Mouse (Mus musculus): ENCODE measurements at regions not wholly inside any gene's neighbourhood (a gene's known extent, or its start where the extent isn't known, plus 50 kb on each side); places are given as distances from the start of the nearest gene placed in this dataset.
"Not testable (repeated sequence)": the region's sequence is repeated elsewhere in the genome, so short reads cannot be mapped to it uniquely, and the experiment has no call there.

GRCm38 (mm10) chr5:109842186-109842978 is 80.8 kb upstream of the Gm15446 start:
- WGBS = 87% methylated on average over 7 of the region's 7 CpGs
- not testable (repeated sequence) for ATAC-seq (replicated peaks; ENCODE audit: low FRiP score, low TSS enrichment, low read depth); H3K4me3 ChIP-seq (ENCODE audit: low read depth, low read length)

GRCm38 (mm10) chr5:109844236-109844635 is 79.0 kb upstream of the Gm15446 start:
- H3K4me1 ChIP-seq (replicated peaks; ENCODE audit: control insufficient read depth, insufficient read depth, low read length); DNase-seq (ENCODE audit: low spot score); H3K27me3 ChIP-seq (replicated peaks; ENCODE audit: control insufficient read depth, insufficient read depth, low read length); H3K9me3 ChIP-seq (ENCODE audit: control insufficient read depth, low read length); H3K36me3 ChIP-seq (ENCODE audit: control insufficient read depth, insufficient read depth, low read length); H3K27ac ChIP-seq (ENCODE audit: low read depth); ATAC-seq (replicated peaks; ENCODE audit: low FRiP score, low TSS enrichment, low read depth): not testable (repeated sequence)
- WGBS = 81% methylated on average over 2 of the region's 2 CpGs
- Histone ChIP-seq H3K9ac (ENCODE audit: low read length) (peak overlapping the region; percentile 49; the same call in 1 of the 2 replicates), H3K4me2 (ENCODE audit: low read length) (peak overlapping the region; percentile 50), H3K4me3 (ENCODE audit: low read depth, low read length) (peak overlapping the region; percentile 47)

More at GRCm38 (mm10) chr5:109842186-109842978, 80.8 kb upstream of the Gm15446 start:
- H3K4me1 ChIP-seq (replicated peaks; ENCODE audit: control insufficient read depth, insufficient read depth, low read length); H3K4me2 ChIP-seq (ENCODE audit: low read length); H3K27me3 ChIP-seq (replicated peaks; ENCODE audit: control insufficient read depth, insufficient read depth, low read length); H3K9ac ChIP-seq (ENCODE audit: low read length); H3K36me3 ChIP-seq (ENCODE audit: control insufficient read depth, insufficient read depth, low read length); DNase-seq (ENCODE audit: low spot score); H3K9me3 ChIP-seq (ENCODE audit: control insufficient read depth, low read length); H3K27ac ChIP-seq (ENCODE audit: low read depth): not testable (repeated sequence)

GRCm38 (mm10) chr5:109844753-109845186 is 78.4 kb upstream of the Gm15446 start:
- Histone ChIP-seq H3K9me3 (ENCODE audit: control insufficient read depth, low read length) (no peaks in the 10 kb centered on the region), H3K9ac (ENCODE audit: low read length) (peak overlapping the region; percentile 49), H3K4me1 (replicated peaks; ENCODE audit: control insufficient read depth, insufficient read depth, low read length) (no peaks in the 10 kb centered on the region), H3K4me2 (ENCODE audit: low read length) (peak overlapping the region; percentile 50), H3K36me3 (ENCODE audit: control insufficient read depth, insufficient read depth, low read length) (no peaks in the 10 kb centered on the region), H3K27me3 (replicated peaks; ENCODE audit: control insufficient read depth, insufficient read depth, low read length) (no peaks in the 10 kb centered on the region), H3K27ac (ENCODE audit: low read depth) (no peak overlapping the region), H3K4me3 (ENCODE audit: low read depth, low read length) (peak overlapping the region; percentile 47)
- DNase-seq (ENCODE audit: low spot score) (peak; percentile 71), ATAC-seq (replicated peaks; ENCODE audit: low FRiP score, low TSS enrichment, low read depth) (peak; percentile 96)
- WGBS = 8% methylated on average over 15 of the region's 15 CpGs

- H3K9ac ChIP-seq (ENCODE audit: low read length); H3K9me3 ChIP-seq (ENCODE audit: control insufficient read depth, low read length); H3K4me2 ChIP-seq (ENCODE audit: low read length); H3K27me3 ChIP-seq (replicated peaks; ENCODE audit: control insufficient read depth, insufficient read depth, low read length); ATAC-seq (replicated peaks; ENCODE audit: low FRiP score, low TSS enrichment, low read depth); DNase-seq (ENCODE audit: low spot score); H3K4me1 ChIP-seq (replicated peaks; ENCODE audit: control insufficient read depth, insufficient read depth, low read length); H3K27ac ChIP-seq (ENCODE audit: low read depth); H3K4me3 ChIP-seq (ENCODE audit: low read depth, low read length); H3K36me3 ChIP-seq (ENCODE audit: control insufficient read depth, insufficient read depth, low read length): not testable (repeated sequence)
Observed at GRCm38 (mm10) chr5:109851225-109851624, 72.0 kb upstream of the Gm15446 start.

- Histone ChIP-seq H3K4me3 (ENCODE audit: low read depth, low read length) (no peak overlapping the region), H3K27ac (ENCODE audit: low read depth) (no peak overlapping the region), H3K9me3 (ENCODE audit: control insufficient read depth, low read length) (no peaks in the 10 kb centered on the region), H3K4me1 (replicated peaks; ENCODE audit: control insufficient read depth, insufficient read depth, low read length) (no peaks in the 10 kb centered on the region), H3K4me2 (ENCODE audit: low read length) (no peak overlapping the region), H3K36me3 (ENCODE audit: control insufficient read depth, insufficient read depth, low read length) (no peaks in the 10 kb centered on the region), H3K27me3 (replicated peaks; ENCODE audit: control insufficient read depth, insufficient read depth, low read length) (no peaks in the 10 kb centered on the region), H3K9ac (ENCODE audit: low read length) (no peak overlapping the region)
- WGBS = 85% methylated on average over 4 of the region's 4 CpGs
- DNase-seq (ENCODE audit: low spot score) = no peak
- ATAC-seq (replicated peaks; ENCODE audit: low FRiP score, low TSS enrichment, low read depth) = no peak
Observed at GRCm38 (mm10) chr5:109860402-109860801, 62.8 kb upstream of the Gm15446 start.

- H3K9ac ChIP-seq (ENCODE audit: low read length); DNase-seq (ENCODE audit: low spot score); H3K4me2 ChIP-seq (ENCODE audit: low read length); H3K27me3 ChIP-seq (replicated peaks; ENCODE audit: control insufficient read depth, insufficient read depth, low read length); H3K36me3 ChIP-seq (ENCODE audit: control insufficient read depth, insufficient read depth, low read length); H3K27ac ChIP-seq (ENCODE audit: low read depth); H3K4me1 ChIP-seq (replicated peaks; ENCODE audit: control insufficient read depth, insufficient read depth, low read length); H3K9me3 ChIP-seq (ENCODE audit: control insufficient read depth, low read length); H3K4me3 ChIP-seq (ENCODE audit: low read depth, low read length); ATAC-seq (replicated peaks; ENCODE audit: low FRiP score, low TSS enrichment, low read depth): not testable (repeated sequence)
Observed at GRCm38 (mm10) chr5:109864517-109864916, 58.7 kb upstream of the Gm15446 start.

GRCm38 (mm10) chr5:109865628-109866027 is 57.6 kb upstream of the Gm15446 start:
- H3K27me3 ChIP-seq (replicated peaks; ENCODE audit: control insufficient read depth, insufficient read depth, low read length) = no peaks in the 10 kb centered on the region
- no peaks in the 10 kb centered on the region for H3K36me3 ChIP-seq (ENCODE audit: control insufficient read depth, insufficient read depth, low read length)
- 73% methylated on average over 1 of the region's 1 CpGs for WGBS
- H3K9me3 ChIP-seq (ENCODE audit: control insufficient read depth, low read length) = no peaks in the 10 kb centered on the region
- H3K9ac ChIP-seq (ENCODE audit: low read length) = no peak overlapping the region
- H3K4me2 ChIP-seq (ENCODE audit: low read length) = no peak overlapping the region
- H3K4me1 ChIP-seq (replicated peaks; ENCODE audit: control insufficient read depth, insufficient read depth, low read length) = no peaks in the 10 kb centered on the region
- no peak overlapping the region for H3K27ac ChIP-seq (ENCODE audit: low read depth)
- no peak for DNase-seq (ENCODE audit: low spot score)
- H3K4me3 ChIP-seq (ENCODE audit: low read depth, low read length) = no peak overlapping the region
- ATAC-seq (replicated peaks; ENCODE audit: low FRiP score, low TSS enrichment, low read depth) = no peak

GRCm38 (mm10) chr5:109866337-109867126 is 56.7 kb upstream of the Gm15446 start:
- Histone ChIP-seq H3K4me3 (ENCODE audit: low read depth, low read length) (peak overlapping the region; percentile 65), H3K36me3 (ENCODE audit: control insufficient read depth, insufficient read depth, low read length) (no peaks in the 10 kb centered on the region), H3K9ac (ENCODE audit: low read length) (peak overlapping the region; percentile 54), H3K9me3 (ENCODE audit: control insufficient read depth, low read length) (no peaks in the 10 kb centered on the region), H3K27me3 (replicated peaks; ENCODE audit: control insufficient read depth, insufficient read depth, low read length) (no peaks in the 10 kb centered on the region), H3K27ac (ENCODE audit: low read depth) (no peak overlapping the region), H3K4me1 (replicated peaks; ENCODE audit: control insufficient read depth, insufficient read depth, low read length) (no peaks in the 10 kb centered on the region), H3K4me2 (ENCODE audit: low read length) (peak overlapping the region; percentile 52)
- ATAC-seq (replicated peaks; ENCODE audit: low FRiP score, low TSS enrichment, low read depth) = peak; percentile 100
- 2% methylated on average over 22 of the region's 22 CpGs for WGBS
- peak; percentile 89 for DNase-seq (ENCODE audit: low spot score)
